Mouse (Mus musculus): ENCODE measurements around the gene Itgb3bp. TPM values are rescaled to one million over a fixed set of nuclear protein-coding genes. Genes with fewer than 3 reads are reported as not detected.

Itgb3bp gene
- polyA plus RNA-seq, 1 experiment from 2014 or later, result 29.0 TPM

DNA sequence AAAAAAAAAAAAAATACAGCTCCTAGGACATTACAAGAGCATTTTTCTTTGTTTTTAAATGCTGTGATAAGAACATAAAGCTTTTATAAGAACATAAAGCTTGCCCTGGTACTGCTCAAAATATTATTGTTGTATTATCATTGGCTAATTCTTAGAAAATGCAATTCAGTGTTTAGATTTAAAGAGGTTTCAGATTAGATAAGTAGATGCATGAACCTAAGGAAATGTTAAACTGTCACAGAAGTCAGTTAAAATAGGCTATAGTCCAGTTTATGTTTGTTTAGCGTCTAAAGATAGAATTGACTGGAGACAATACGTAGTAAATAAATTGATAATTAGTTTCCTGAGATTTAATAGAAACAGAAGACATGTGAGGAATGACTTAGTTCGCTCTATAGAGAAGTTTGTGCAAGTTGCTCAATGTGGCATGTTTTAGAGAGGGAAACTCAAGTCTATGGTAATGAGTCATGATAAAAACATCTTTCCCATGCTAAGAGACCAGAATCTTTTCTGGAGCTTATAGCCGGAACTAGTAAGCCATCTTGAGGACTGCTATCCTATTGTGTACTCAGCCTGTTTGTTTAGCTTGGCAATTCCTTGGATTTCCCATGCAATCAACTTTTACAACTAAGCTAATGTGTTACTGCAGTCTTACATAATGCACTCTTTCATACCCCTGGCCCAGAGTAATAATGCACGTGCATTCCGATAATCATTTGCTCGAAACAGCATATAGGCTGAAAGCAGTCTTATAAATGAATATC, 112.7 kb downstream of the Itgb3bp start:
- H3K27me3 ChIP-seq, result no peaks in the 10 kb centered on the region
- H3K27ac ChIP-seq, result no peak overlapping the region
- 73% methylated on average over 7 of the region's 7 CpGs for WGBS
- H3K4me1 ChIP-seq, result no peaks in the 10 kb centered on the region
- ATAC-seq (ENCODE audit: insufficient number of reproducible peaks, low FRiP score, low TSS enrichment, low read depth), result no peak
- no peaks in the 10 kb centered on the region for H3K9me3 ChIP-seq
- no peaks in the 10 kb centered on the region for H3K36me3 ChIP-seq
- H3K4me2 ChIP-seq, result no peak overlapping the region
- no peak overlapping the region for H3K4me3 ChIP-seq
- no peak overlapping the region for H3K9ac ChIP-seq

- ATAC-seq (ENCODE audit: insufficient number of reproducible peaks, low FRiP score, low TSS enrichment, low read depth), result no peak
Observed at GRCm38 (mm10) chr4:99792365-99792764, 137.2 kb downstream of the Itgb3bp start.

DNA sequence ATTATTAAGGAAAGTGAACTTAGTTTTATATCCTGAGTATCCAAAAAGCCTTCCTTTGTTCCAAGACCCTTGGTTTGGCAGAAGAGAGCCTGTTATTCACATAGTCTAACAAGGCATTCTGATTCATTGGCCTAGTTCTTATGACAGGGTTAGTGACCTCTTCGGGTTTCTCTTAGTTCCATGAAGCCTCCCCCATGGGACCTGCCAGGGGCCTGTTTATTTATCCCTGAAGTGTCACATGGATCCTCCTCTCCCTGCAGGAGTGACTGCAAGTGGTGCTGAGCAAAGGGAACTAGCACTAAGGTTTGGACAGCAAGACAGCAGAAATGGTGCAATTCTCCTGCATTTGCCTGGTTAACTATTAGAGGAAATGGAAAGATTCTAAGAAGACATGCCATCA, 156.6 kb downstream of the Itgb3bp start:
- Histone ChIP-seq H3K9ac (no peak overlapping the region), H3K4me2 (no peak overlapping the region), H3K36me3 (no peaks in the 10 kb centered on the region), H3K27ac (no peak overlapping the region), H3K27me3 (no peaks in the 10 kb centered on the region), H3K9me3 (no peaks in the 10 kb centered on the region), H3K4me3 (no peak overlapping the region), H3K4me1 (no peaks in the 10 kb centered on the region)
- WGBS, result 65% methylated on average over 1 of the region's 1 CpGs
- ATAC-seq (ENCODE audit: insufficient number of reproducible peaks, low FRiP score, low TSS enrichment, low read depth), result no peak

More at GRCm38 (mm10) chr4:99792365-99792764, 137.2 kb downstream of the Itgb3bp start:
- H3K27me3 ChIP-seq, result no peaks in the 10 kb centered on the region
- no peak overlapping the region for H3K9ac ChIP-seq
- H3K4me1 ChIP-seq, result no peaks in the 10 kb centered on the region
- H3K4me3 ChIP-seq, result no peak overlapping the region
- H3K4me2 ChIP-seq, result no peak overlapping the region
- no peaks in the 10 kb centered on the region for H3K9me3 ChIP-seq
- H3K36me3 ChIP-seq, result no peaks in the 10 kb centered on the region
- 79% methylated on average over 6 of the region's 6 CpGs for WGBS
- no peak overlapping the region for H3K27ac ChIP-seq

- Histone ChIP-seq H3K4me3 (no peak overlapping the region), H3K4me1 (no peaks in the 10 kb centered on the region), H3K9ac (no peak overlapping the region), H3K9me3 (no peaks in the 10 kb centered on the region), H3K36me3 (no peaks in the 10 kb centered on the region), H3K27me3 (no peaks in the 10 kb centered on the region), H3K27ac (no peak overlapping the region), H3K4me2 (no peak overlapping the region)
- 96% methylated on average over 5 of the region's 5 CpGs for WGBS
- ATAC-seq (ENCODE audit: insufficient number of reproducible peaks, low FRiP score, low TSS enrichment, low read depth), result no peak
Observed at GRCm38 (mm10) chr4:99770555-99770954, 159.1 kb downstream of the Itgb3bp start.

- no peaks in the 10 kb centered on the region for H3K4me1 ChIP-seq
- H3K27me3 ChIP-seq, result no peaks in the 10 kb centered on the region
- no peak overlapping the region for H3K4me3 ChIP-seq
- no peak overlapping the region for H3K4me2 ChIP-seq
- no peak overlapping the region for H3K9ac ChIP-seq
- no peaks in the 10 kb centered on the region for H3K9me3 ChIP-seq
- H3K36me3 ChIP-seq, result no peaks in the 10 kb centered on the region
- no peak; the same call in 1 of the 2 replicates for ATAC-seq (ENCODE audit: insufficient number of reproducible peaks, low FRiP score, low TSS enrichment, low read depth)
- 57% methylated on average over 1 of the region's 1 CpGs for WGBS
- H3K27ac ChIP-seq, result no peak overlapping the region
Observed at GRCm38 (mm10) chr4:99766753-99767152, 162.9 kb downstream of the Itgb3bp start.

GRCm38 (mm10) chr4:99766303-99766702, 163.3 kb downstream of the Itgb3bp start:
- H3K27ac ChIP-seq, result no peak overlapping the region
- H3K36me3 ChIP-seq, result no peaks in the 10 kb centered on the region
- no peak overlapping the region for H3K4me3 ChIP-seq
- H3K4me1 ChIP-seq, result no peaks in the 10 kb centered on the region
- no peak for ATAC-seq (ENCODE audit: insufficient number of reproducible peaks, low FRiP score, low TSS enrichment, low read depth)
- no peak overlapping the region for H3K9ac ChIP-seq
- no peaks in the 10 kb centered on the region for H3K27me3 ChIP-seq
- H3K9me3 ChIP-seq, result no peaks in the 10 kb centered on the region
- 57% methylated on average over 5 of the region's 5 CpGs for whole genome bisulfite sequencing
- no peak overlapping the region for H3K4me2 ChIP-seq

- ATAC-seq (ENCODE audit: insufficient number of reproducible peaks, low FRiP score, low TSS enrichment, low read depth), result no peak
- 82% methylated on average over 5 of the region's 5 CpGs for WGBS
- H3K9ac ChIP-seq, result no peak overlapping the region
- H3K4me3 ChIP-seq, result no peak overlapping the region
- peaks cover 13% of the 10 kb centered on the region; the same call in 1 of the 2 replicates for H3K36me3 ChIP-seq
- H3K27me3 ChIP-seq, result no peaks in the 10 kb centered on the region
- H3K4me2 ChIP-seq, result no peak overlapping the region
- no peak overlapping the region for H3K27ac ChIP-seq
- H3K4me1 ChIP-seq, result no peaks in the 10 kb centered on the region
- H3K9me3 ChIP-seq, result no peaks in the 10 kb centered on the region
Observed at GRCm38 (mm10) chr4:99752426-99752825, 177.2 kb downstream of the Itgb3bp start.

- no peak overlapping the region for H3K4me3 ChIP-seq
- no peak overlapping the region for H3K9ac ChIP-seq
- no peaks in the 10 kb centered on the region for H3K36me3 ChIP-seq
- no peak for ATAC-seq (ENCODE audit: insufficient number of reproducible peaks, low FRiP score, low TSS enrichment, low read depth)
- no peaks in the 10 kb centered on the region for H3K27me3 ChIP-seq
- WGBS, result 50% methylated on average over 7 of the region's 7 CpGs
- no peak overlapping the region for H3K27ac ChIP-seq
- H3K4me1 ChIP-seq, result no peaks in the 10 kb centered on the region
- no peaks in the 10 kb centered on the region for H3K9me3 ChIP-seq
- no peak overlapping the region for H3K4me2 ChIP-seq
Observed at GRCm38 (mm10) chr4:99739836-99740235, 189.8 kb downstream of the Itgb3bp start.

DNA sequence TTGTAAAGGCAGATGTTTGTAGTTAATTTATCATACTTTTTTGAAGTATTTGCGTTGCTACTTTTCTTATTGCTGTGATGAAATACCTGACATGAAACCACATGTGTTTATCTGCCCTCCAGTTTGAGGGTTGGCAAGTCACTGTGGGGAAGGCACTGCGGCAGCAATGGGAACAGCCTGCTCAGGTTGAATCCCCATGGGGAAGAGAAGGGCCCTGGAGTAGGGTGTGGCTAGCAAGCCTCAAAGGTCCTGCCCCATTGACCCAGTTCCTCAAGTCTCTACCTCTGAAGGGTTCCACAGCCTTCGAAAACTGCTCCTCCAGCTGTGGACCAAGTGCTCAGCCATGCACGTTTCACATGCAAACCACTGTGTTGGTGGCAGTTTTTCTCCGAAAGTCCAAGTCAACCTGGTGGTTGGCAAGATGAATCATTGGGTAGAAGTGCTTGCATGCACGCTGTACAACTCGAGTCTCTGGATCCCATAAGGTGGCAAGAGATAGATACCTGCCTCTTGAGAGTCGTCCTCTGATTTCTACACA, 203.6 kb downstream of the Itgb3bp start:
- 88% methylated on average over 8 of the region's 8 CpGs for WGBS
- Histone ChIP-seq H3K4me2 (no peak overlapping the region), H3K27me3 (no peaks in the 10 kb centered on the region), H3K9ac (no peak overlapping the region), H3K4me3 (no peak overlapping the region), H3K9me3 (no peaks in the 10 kb centered on the region; the same call in 1 of the 2 replicates), H3K36me3 (peaks cover 40% of the 10 kb centered on the region), H3K27ac (no peak overlapping the region), H3K4me1 (no peaks in the 10 kb centered on the region)
- no peak for ATAC-seq (ENCODE audit: insufficient number of reproducible peaks, low FRiP score, low TSS enrichment, low read depth)

- H3K36me3 ChIP-seq, result peaks cover 28% of the 10 kb centered on the region
Observed at GRCm38 (mm10) chr4:99724331-99724730, 205.3 kb downstream of the Itgb3bp start.

GRCm38 (mm10) chr4:99717905-99718304, 211.7 kb downstream of the Itgb3bp start:
- Histone ChIP-seq H3K9ac (no peak overlapping the region), H3K9me3 (no peaks in the 10 kb centered on the region), H3K4me1 (no peaks in the 10 kb centered on the region; the same call in 1 of the 2 replicates), H3K27ac (no peak overlapping the region), H3K36me3 (peaks cover 9% of the 10 kb centered on the region; the same call in 1 of the 2 replicates), H3K4me2 (no peak overlapping the region), H3K27me3 (no peaks in the 10 kb centered on the region), H3K4me3 (no peak overlapping the region)
- WGBS, result 78% methylated on average over 4 of the region's 4 CpGs
- no peak for ATAC-seq (ENCODE audit: insufficient number of reproducible peaks, low FRiP score, low TSS enrichment, low read depth)

More at GRCm38 (mm10) chr4:99724331-99724730, 205.3 kb downstream of the Itgb3bp start:
- Histone ChIP-seq H3K9ac (no peak overlapping the region), H3K9me3 (no peaks in the 10 kb centered on the region), H3K4me2 (no peak overlapping the region), H3K27me3 (no peaks in the 10 kb centered on the region), H3K27ac (no peak overlapping the region), H3K4me3 (no peak overlapping the region), H3K4me1 (no peaks in the 10 kb centered on the region)
- ATAC-seq (ENCODE audit: insufficient number of reproducible peaks, low FRiP score, low TSS enrichment, low read depth), result no peak
- 90% methylated on average over 4 of the region's 4 CpGs for WGBS

DNA sequence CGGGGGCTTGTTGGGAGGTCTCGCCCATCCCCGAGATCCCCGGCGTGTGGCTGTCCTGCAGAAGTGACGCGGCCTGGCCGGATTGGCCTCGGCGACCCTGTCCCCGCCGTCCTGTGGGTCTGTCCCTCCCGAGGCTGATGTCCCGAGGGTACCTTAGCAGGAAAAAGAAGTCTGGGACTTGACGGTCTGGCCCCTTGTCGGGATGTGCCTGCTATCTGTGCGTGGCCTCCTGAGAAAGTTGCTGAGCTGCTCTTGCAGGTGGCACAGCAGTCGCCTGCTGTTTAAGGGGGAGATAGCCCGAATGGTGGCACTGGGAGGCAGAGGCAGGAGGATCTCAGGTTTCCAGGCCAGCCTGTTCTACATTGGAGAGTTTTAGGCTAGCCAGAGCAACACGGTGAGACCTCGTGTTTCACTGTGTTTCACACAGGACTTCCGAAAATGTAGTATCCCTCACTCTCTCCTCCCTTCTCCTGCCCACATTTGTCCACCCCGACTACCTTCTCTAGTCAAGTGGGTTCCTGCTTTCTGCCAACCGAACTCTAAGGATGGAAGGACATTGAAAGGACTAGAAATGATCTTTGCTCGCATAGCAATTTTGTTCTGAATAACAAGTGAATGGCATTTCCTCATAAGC, 213.7 kb downstream of the Itgb3bp start:
- peak overlapping the region; percentile 79 for H3K4me2 ChIP-seq
- H3K9ac ChIP-seq, result peak overlapping the region; percentile 68
- peak overlapping the region; percentile 70 for H3K27ac ChIP-seq
- H3K9me3 ChIP-seq, result no peaks in the 10 kb centered on the region
- ATAC-seq (ENCODE audit: insufficient number of reproducible peaks, low FRiP score, low TSS enrichment, low read depth), result peak; percentile 18; the same call in 1 of the 2 replicates
- 24% methylated on average over 25 of the region's 25 CpGs for WGBS
- H3K27me3 ChIP-seq, result no peaks in the 10 kb centered on the region
- no peaks in the 10 kb centered on the region; the same call in 1 of the 2 replicates for H3K4me1 ChIP-seq
- H3K4me3 ChIP-seq, result peak overlapping the region; percentile 55
- H3K36me3 ChIP-seq, result peaks cover 9% of the 10 kb centered on the region; the same call in 1 of the 2 replicates

Measured in limb, embryonic 15.5 days (tissue).